Mouse (Mus musculus): ENCODE data around the gene Eif4a2. TPM values are rescaled to one million over a fixed set of nuclear protein-coding genes. Genes with fewer than 3 reads are reported as not detected.

Gene Eif4a2
- polyA plus RNA-seq, 2 experiments, result 55.9 to 159 TPM

GRCm38 (mm10) chr16:23112861-23113435 is 5.7 kb downstream of the Eif4a2 start:
- Histone ChIP-seq H3K9ac (replicated peaks) (no peak overlapping the region), H3K36me3 (replicated peaks; ENCODE audit: control insufficient read depth, insufficient read depth, low read depth) (peaks cover 90% of the 10 kb centered on the region), H3K9me3 (ENCODE audit: control insufficient read depth, low read length) (no peaks in the 10 kb centered on the region), H3K27me3 (ENCODE audit: control insufficient read depth, insufficient read depth, low read length) (no peaks in the 10 kb centered on the region), H3K27ac (no peak overlapping the region), H3K4me3 (ENCODE audit: insufficient read depth in 1 of 2, low read depth in 2 of 2, low read length in 2 of 2) (no peak overlapping the region), H3K4me2 (ENCODE audit: low read depth) (no peak overlapping the region), H3K4me1 (replicated peaks; ENCODE audit: control insufficient read depth in 2 of 2, insufficient read depth in 2 of 2, low read length in 1 of 2) (peaks cover 0 to 2% of the 10 kb centered on the region in 2 experiments; a peak in 2 of 4 replicates)
- no peak for TF ChIP-seq CTCF (IDR thresholded peaks at IDR 0.05; ENCODE audit: low read depth)
- no peak for TF ChIP-seq EP300 (IDR thresholded peaks at IDR 0.05; ENCODE audit: low read depth)
- WGBS (ENCODE audit: insufficient replicate concordance), result 32% methylated on average over 9 of the region's 9 CpGs
- no peak for DNase-seq (ENCODE audit: low read depth in 3 of 3, low spot score in 3 of 3)
- no peak for ATAC-seq (ENCODE audit: insufficient read depth)

- Histone ChIP-seq H3K36me3 (replicated peaks; ENCODE audit: control insufficient read depth, insufficient read depth, low read depth) (peaks cover 86% of the 10 kb centered on the region), H3K4me3 (ENCODE audit: insufficient read depth in 1 of 2, low read depth in 2 of 2, low read length in 2 of 2) (no peak overlapping the region), H3K27ac (no peak overlapping the region), H3K9me3 (ENCODE audit: control insufficient read depth, low read length) (no peaks in the 10 kb centered on the region), H3K4me1 (replicated peaks; ENCODE audit: control insufficient read depth in 2 of 2, insufficient read depth in 2 of 2, low read length in 1 of 2) (peaks cover 0 to 2% of the 10 kb centered on the region in 2 experiments; a peak in 2 of 4 replicates), H3K4me2 (ENCODE audit: low read depth) (no peak overlapping the region), H3K27me3 (ENCODE audit: control insufficient read depth, insufficient read depth, low read length) (no peaks in the 10 kb centered on the region), H3K9ac (replicated peaks) (no peak overlapping the region)
- DNase-seq (ENCODE audit: low read depth in 3 of 3, low spot score in 3 of 3) (no peak), ATAC-seq (ENCODE audit: insufficient read depth) (peak; percentile 36; the same call in 1 of the 2 replicates)
- TF ChIP-seq CTCF (IDR thresholded peaks at IDR 0.05; ENCODE audit: low read depth) (no peak), EP300 (IDR thresholded peaks at IDR 0.05; ENCODE audit: low read depth) (no peak)
These were observed 6.7 kb downstream of the Eif4a2 start for GRCm38 (mm10) chr16:23113903-23114302.

GRCm38 (mm10) chr16:23114339-23115171 is 7.3 kb downstream of the Eif4a2 start:
- Histone ChIP-seq H3K4me3 (ENCODE audit: insufficient read depth in 1 of 2, low read depth in 2 of 2, low read length in 2 of 2) (no peak overlapping the region), H3K4me2 (ENCODE audit: low read depth) (no peak overlapping the region), H3K9me3 (ENCODE audit: control insufficient read depth, low read length) (no peaks in the 10 kb centered on the region), H3K27me3 (ENCODE audit: control insufficient read depth, insufficient read depth, low read length) (no peaks in the 10 kb centered on the region), H3K27ac (no peak overlapping the region), H3K9ac (replicated peaks) (no peak overlapping the region), H3K4me1 (replicated peaks; ENCODE audit: control insufficient read depth in 2 of 2, insufficient read depth in 2 of 2, low read length in 1 of 2) (no peaks in the 10 kb centered on the region; a peak in 1 of 4 replicates), H3K36me3 (replicated peaks; ENCODE audit: control insufficient read depth, insufficient read depth, low read depth) (peaks cover 85% of the 10 kb centered on the region)
- DNase-seq (ENCODE audit: low read depth in 3 of 3, low spot score in 3 of 3), result no peak
- ATAC-seq (ENCODE audit: insufficient read depth), result peak; percentile 56; the same call in 1 of the 2 replicates
- WGBS (ENCODE audit: insufficient replicate concordance), result 46% methylated on average over 5 of the region's 5 CpGs
- no peak for TF ChIP-seq EP300 (IDR thresholded peaks at IDR 0.05; ENCODE audit: low read depth)
- TF ChIP-seq CTCF (IDR thresholded peaks at IDR 0.05; ENCODE audit: low read depth), result no peak

- Histone ChIP-seq H3K4me1 (replicated peaks; ENCODE audit: control insufficient read depth in 2 of 2, insufficient read depth in 2 of 2, low read length in 1 of 2) (no peaks in the 10 kb centered on the region), H3K27me3 (ENCODE audit: control insufficient read depth, insufficient read depth, low read length) (no peaks in the 10 kb centered on the region), H3K9ac (replicated peaks) (no peak overlapping the region), H3K4me2 (ENCODE audit: low read depth) (no peak overlapping the region), H3K9me3 (ENCODE audit: control insufficient read depth, low read length) (no peaks in the 10 kb centered on the region), H3K27ac (no peak overlapping the region), H3K36me3 (replicated peaks; ENCODE audit: control insufficient read depth, insufficient read depth, low read depth) (peaks cover 83% of the 10 kb centered on the region), H3K4me3 (ENCODE audit: insufficient read depth in 1 of 2, low read depth in 2 of 2, low read length in 2 of 2) (no peak overlapping the region)
- ATAC-seq (ENCODE audit: insufficient read depth) (no peak), DNase-seq (ENCODE audit: low read depth in 3 of 3, low spot score in 3 of 3) (no peak)
- TF ChIP-seq EP300 (IDR thresholded peaks at IDR 0.05; ENCODE audit: low read depth), result no peak
- no peak for TF ChIP-seq CTCF (IDR thresholded peaks at IDR 0.05; ENCODE audit: low read depth)
- WGBS (ENCODE audit: insufficient replicate concordance), result 75% methylated on average over 3 of the region's 3 CpGs
These were observed 8.2 kb downstream of the Eif4a2 start for GRCm38 (mm10) chr16:23115486-23115885.

- Histone ChIP-seq H3K27me3 (ENCODE audit: control insufficient read depth, insufficient read depth, low read length) (no peaks in the 10 kb centered on the region), H3K4me1 (replicated peaks; ENCODE audit: control insufficient read depth in 2 of 2, insufficient read depth in 2 of 2, low read length in 1 of 2) (no peaks in the 10 kb centered on the region), H3K4me3 (ENCODE audit: insufficient read depth in 1 of 2, low read depth in 2 of 2, low read length in 2 of 2) (no peak overlapping the region), H3K27ac (no peak overlapping the region), H3K36me3 (replicated peaks; ENCODE audit: control insufficient read depth, insufficient read depth, low read depth) (peaks cover 81% of the 10 kb centered on the region), H3K9me3 (ENCODE audit: control insufficient read depth, low read length) (no peaks in the 10 kb centered on the region), H3K9ac (replicated peaks) (no peak overlapping the region), H3K4me2 (ENCODE audit: low read depth) (no peak overlapping the region)
- DNase-seq (ENCODE audit: low read depth in 3 of 3, low spot score in 3 of 3) (no peak), ATAC-seq (ENCODE audit: insufficient read depth) (no peak)
- 59% methylated on average over 4 of the region's 4 CpGs for WGBS (ENCODE audit: insufficient replicate concordance)
- no peak for TF ChIP-seq EP300 (IDR thresholded peaks at IDR 0.05; ENCODE audit: low read depth)
- no peak for TF ChIP-seq CTCF (IDR thresholded peaks at IDR 0.05; ENCODE audit: low read depth)
These were observed 9.9 kb downstream of the Eif4a2 start for GRCm38 (mm10) chr16:23117173-23117572.
